In the genomic region with DNA sequence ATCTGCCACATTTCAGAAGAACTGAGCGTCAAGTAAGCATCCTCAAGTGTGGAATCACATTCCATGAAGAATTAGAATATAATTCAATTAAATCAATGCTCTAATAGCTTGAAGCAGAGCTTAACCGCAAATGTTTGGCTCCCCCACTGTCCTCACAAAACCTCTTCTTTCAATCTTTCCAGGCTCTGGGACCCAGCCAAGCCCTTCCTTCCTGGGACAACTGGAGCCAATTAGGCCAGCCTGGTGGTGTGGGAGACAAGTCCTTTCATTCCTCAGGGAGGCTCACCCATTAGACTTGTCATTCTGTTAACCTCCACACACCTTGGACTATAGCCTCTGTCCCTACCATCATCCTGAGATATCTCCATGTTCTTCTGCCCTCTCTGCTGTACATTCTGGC, we compare ENCODE assay signal across 16 mouse cellular contexts. TPM values are rescaled to one million over a fixed set of nuclear protein-coding genes. Genes with fewer than 3 reads are reported as not detected.
DNase-seq lines count a peak whose midpoint lies in the region; ATAC-seq and TF ChIP-seq lines count a peak whose summit lies in the region.
"Had no signal": no experiment of that assay in that cellular context is flagged by ENCODE, and none has a peak within 500 bp of the region (broad histone marks: within the 10 kb centered on the region; RNA-seq: fewer than 3 reads in every experiment).

No protein-coding gene starts in this region.

- H3K4me1 ChIP-seq in lung, adult 2 months (ENCODE audit: control insufficient read depth, insufficient read depth, low read length), result peaks cover 7% of the 10 kb centered on the region
- H3K4me1 ChIP-seq in liver, postnatal 0 days (ENCODE audit: insufficient read depth), result peaks cover 12% of the 10 kb centered on the region; the same call in 1 of the 2 replicates
- H3K4me1 ChIP-seq: embryonic facial prominence, embryonic 10.5 days; stomach, embryonic 15.5 days had no signal

- no peak overlapping the region for H3K4me3 ChIP-seq in lung, adult 2 months (replicated peaks; ENCODE audit: extremely low read depth, low read depth, low read length)
- H3K4me3 ChIP-seq in liver, postnatal 0 days (ENCODE audit: low read depth, low read length), result no peak overlapping the region
- H3K4me3 ChIP-seq: embryonic facial prominence, embryonic 10.5 days; heart, embryonic 13.5 days; left cerebral cortex, adult 2 months; myocyte; stomach, embryonic 15.5 days had no signal

- no peak for TF ChIP-seq EP300 in liver, postnatal 0 days (IDR thresholded peaks at IDR 0.05; ENCODE audit: low read depth)

- no peak for ATAC-seq in liver, postnatal 0 days
- ATAC-seq: inflammation-experienced regulatory T-cells, adult 6 months had no signal

- TF ChIP-seq CTCF in lung, adult 2 months (IDR thresholded peaks at IDR 0.05; ENCODE audit: insufficient read depth, low read length), result no peak
- no peak for TF ChIP-seq CTCF in liver, postnatal 0 days (IDR thresholded peaks at IDR 0.05; ENCODE audit: low read depth)

- no peak overlapping the region for H3K27ac ChIP-seq in liver, postnatal 0 days (ENCODE audit: low read depth)
- H3K27ac ChIP-seq: embryonic facial prominence, embryonic 10.5 days; heart, embryonic 13.5 days; left cerebral cortex, adult 2 months; stomach, embryonic 15.5 days had no signal

- 47% methylated on average over 2 of the region's 2 CpGs for WGBS in lung, adult 2 months
- WGBS in liver, postnatal 0 days (ENCODE audit: insufficient replicate concordance), result 70% methylated on average over 2 of the region's 2 CpGs

- H3K36me3 ChIP-seq in liver, postnatal 0 days (replicated peaks; ENCODE audit: insufficient read depth, low read length), result no peaks in the 10 kb centered on the region
- H3K36me3 ChIP-seq: embryonic facial prominence, embryonic 10.5 days; heart, embryonic 13.5 days; stomach, embryonic 15.5 days had no signal

- DNase-seq in cerebellum, adult 9-11 months, result peak; percentile 9
- DNase-seq in cerebellum, postnatal 4 days (ENCODE audit: low spot score in 2 of 2), result no peak
- DNase-seq in lung, adult 18-20 months, result peak; percentile 18 to 37
- no peak for DNase-seq in lung, adult 2 months
- DNase-seq in heart, adult 9 months (ENCODE audit: low spot score in 2 of 2), result peak; percentile 52 to 67
- DNase-seq in lung, postnatal 36 days, result peak; percentile 69
- DNase-seq in liver, postnatal 0 days, result no peak
- no peak for DNase-seq in urinary bladder, adult 2 months (ENCODE audit: low spot score)
- DNase-seq: cerebellum, adult 11 months; liver had no signal

- no peak for TF ChIP-seq POLR2A in lung, adult 2 months (IDR thresholded peaks at IDR 0.05; ENCODE audit: borderline replicate concordance, extremely low read depth, low read depth, low read length)

- H3K4me2 ChIP-seq in liver, postnatal 0 days (ENCODE audit: low read depth, low read length), result no peak overlapping the region
- H3K4me2 ChIP-seq: heart, embryonic 13.5 days; stomach, embryonic 15.5 days had no signal

- H3K9me3 ChIP-seq in liver, postnatal 0 days (ENCODE audit: low read length), result no peaks in the 10 kb centered on the region
- H3K9me3 ChIP-seq: embryonic facial prominence, embryonic 10.5 days; heart, embryonic 13.5 days; stomach, embryonic 15.5 days had no signal

- no peak overlapping the region for H3K9ac ChIP-seq in liver, postnatal 0 days (replicated peaks)
- H3K9ac ChIP-seq: heart, embryonic 13.5 days; stomach, embryonic 15.5 days had no signal

- no peaks in the 10 kb centered on the region for H3K27me3 ChIP-seq in liver, postnatal 0 days (ENCODE audit: insufficient read depth, low read length)
- H3K27me3 ChIP-seq: heart, embryonic 13.5 days; stomach, embryonic 15.5 days had no signal

RNA-seq across cellular contexts. Expression of a gene that starts 6.9 kb away (rescaled TPM):
- 89.0 and 116 TPM in 2 replicates for polyA plus RNA-seq in lung, adult 2 months (2012; rRNA removed)
- polyA plus RNA-seq in liver, postnatal 0 days (2015; fragmentation: Nextera tagmentation; extraction: Ambion mirVana), result 36.4 and 36.8 TPM in 2 replicates
- 72.3 and 91.1 TPM in 2 replicates for polyA plus RNA-seq in urinary bladder, adult 2 months (2012; rRNA removed)

RNA-seq across cellular contexts. Expression of a gene that starts 32.6 kb away (rescaled TPM):
- 2.9 and 5.1 TPM in 2 replicates for polyA plus RNA-seq in lung, adult 2 months (2012; rRNA removed)
- polyA plus RNA-seq in liver, postnatal 0 days (2015; fragmentation: Nextera tagmentation; extraction: Ambion mirVana), result 0.11 TPM in 2 replicates
- polyA plus RNA-seq in urinary bladder, adult 2 months (2012; rRNA removed), result 38.4 and 57.2 TPM in 2 replicates

Comparison
In these comparisons a context has a peak if more than half of its experiments do, and no peak if none do; other contexts are left out.
1. DNase-seq: peak in cerebellum, adult 9-11 months (single experiment), lung, adult 18-20 months (2 of 2), heart, adult 9 months (2 of 2) and lung, postnatal 36 days (single experiment); none in cerebellum, postnatal 4 days (0 of 2), lung, adult 2 months (single experiment), liver, postnatal 0 days (single experiment) and urinary bladder, adult 2 months (single experiment).